Mouse (Mus musculus) forebrain, embryonic 12.5 days (tissue): ENCODE measurements at regions not wholly inside any gene's neighbourhood (a gene's known extent, or its start where the extent isn't known, plus 50 kb on each side); places are given as distances from the start of the nearest gene placed in this dataset.

ENCODE experiments used
- ATAC-seq: fragments of 200-750 bp; cut with Nextera tagmentation; 2 replicates; pipeline ENCODE4 v1.8.0; 2017; ENCODE audit warnings: moderate TSS enrichment; ENCODE audit not compliant: low FRiP score
- H3K27ac ChIP-seq: fragments of 300-500 bp; sonication (generic); 2 replicates; pipeline ENCODE4 v1.5.1; 2016; ENCODE audit warnings: mild to moderate bottlenecking
- H3K27me3 ChIP-seq: fragments of 300-500 bp; sonication (generic); 2 replicates; pipeline ENCODE4 v1.6.1; 2016; ENCODE audit warnings: mild to moderate bottlenecking
- H3K36me3 ChIP-seq: fragments of 300-500 bp; sonication (generic); replicated peaks from 2 replicates; pipeline ENCODE4 v1.6.1; 2016; ENCODE audit warnings: mild to moderate bottlenecking
- H3K4me1 ChIP-seq: fragments of 300-500 bp; sonication (generic); 2 replicates; pipeline ENCODE4 v1.6.1; 2016
- H3K4me2 ChIP-seq: fragments of 300-500 bp; sonication (generic); 2 replicates; pipeline ENCODE4 v1.6.1; 2016; ENCODE audit warnings: mild to moderate bottlenecking, moderate library complexity
- H3K4me3 ChIP-seq: fragments of 300-500 bp; sonication (generic); replicated peaks from 2 replicates; pipeline ENCODE4 v1.5.1; 2016; ENCODE audit warnings: mild to moderate bottlenecking
- H3K9ac ChIP-seq: fragments of 300-500 bp; sonication (generic); 2 replicates; pipeline ENCODE4 v1.6.1; 2016; ENCODE audit warnings: mild to moderate bottlenecking
- H3K9me3 ChIP-seq: fragments of 300-500 bp; sonication (generic); 2 replicates; pipeline ENCODE4 v1.6.1; 2016
- WGBS: fragments of 180-500 bp; shearing (Covaris S2); methylation state at CpG from one replicate; pipeline ENCODE4 v1.1.7; 2016; 5-methylcytosine and 5-hydroxymethylcytosine counted together

DNA sequence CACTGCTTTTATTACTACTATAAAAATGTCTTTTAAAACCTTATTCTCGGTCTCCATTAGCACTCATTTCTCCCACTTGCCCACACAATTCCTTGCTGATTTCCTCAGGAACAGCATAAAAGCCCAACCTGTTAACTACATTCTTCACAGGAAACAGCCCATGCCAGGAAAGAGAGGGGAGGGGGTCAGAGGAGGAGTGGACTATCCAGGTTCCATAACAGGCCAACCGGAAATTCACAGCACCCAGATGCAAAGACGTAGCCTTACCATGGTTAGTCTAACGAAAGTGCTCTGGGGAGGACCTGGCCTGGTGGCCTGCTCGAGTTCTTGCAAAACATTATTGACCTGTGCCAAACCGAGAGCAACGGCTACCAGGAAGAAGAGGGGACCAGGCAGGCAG is 94.3 kb downstream of the Zfp706 start:
- H3K9ac ChIP-seq = no peak overlapping the region
- ATAC-seq = no peak
- H3K36me3 ChIP-seq = no peaks in the 10 kb centered on the region
- no peak overlapping the region for H3K27ac ChIP-seq
- H3K4me1 ChIP-seq = no peaks in the 10 kb centered on the region; the same call in 1 of the 2 replicates
- no peak overlapping the region for H3K4me2 ChIP-seq
- H3K27me3 ChIP-seq = no peaks in the 10 kb centered on the region
- no peaks in the 10 kb centered on the region for H3K9me3 ChIP-seq
- 95% methylated on average over 7 of the region's 7 CpGs for WGBS
- no peak overlapping the region for H3K4me3 ChIP-seq

DNA sequence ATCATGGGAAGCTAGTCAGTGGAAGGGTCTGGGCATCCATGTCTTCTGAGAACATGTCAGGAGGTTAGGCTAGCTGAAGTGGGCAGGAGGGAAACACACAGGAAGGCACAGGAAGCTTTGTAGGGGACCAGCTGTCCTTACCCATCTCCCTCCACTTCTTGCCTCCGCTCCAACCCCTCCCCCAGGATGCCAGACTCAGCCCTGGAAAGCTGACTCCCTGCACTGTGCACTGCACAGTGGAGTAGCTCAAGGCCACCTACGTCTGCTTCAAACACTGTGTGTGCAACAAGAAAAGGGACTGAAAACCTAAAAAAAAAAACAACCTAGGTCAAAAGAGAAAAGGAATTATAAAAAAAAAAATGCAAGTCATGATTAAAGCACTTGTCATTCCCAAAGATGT is 97.3 kb downstream of the Zfp706 start:
- Histone ChIP-seq H3K9ac (no peak overlapping the region), H3K27ac (no peak overlapping the region), H3K4me1 (no peaks in the 10 kb centered on the region), H3K27me3 (no peaks in the 10 kb centered on the region), H3K9me3 (no peaks in the 10 kb centered on the region), H3K4me2 (no peak overlapping the region), H3K4me3 (no peak overlapping the region), H3K36me3 (no peaks in the 10 kb centered on the region)
- WGBS = 73% methylated on average over 2 of the region's 2 CpGs
- ATAC-seq = no peak

DNA sequence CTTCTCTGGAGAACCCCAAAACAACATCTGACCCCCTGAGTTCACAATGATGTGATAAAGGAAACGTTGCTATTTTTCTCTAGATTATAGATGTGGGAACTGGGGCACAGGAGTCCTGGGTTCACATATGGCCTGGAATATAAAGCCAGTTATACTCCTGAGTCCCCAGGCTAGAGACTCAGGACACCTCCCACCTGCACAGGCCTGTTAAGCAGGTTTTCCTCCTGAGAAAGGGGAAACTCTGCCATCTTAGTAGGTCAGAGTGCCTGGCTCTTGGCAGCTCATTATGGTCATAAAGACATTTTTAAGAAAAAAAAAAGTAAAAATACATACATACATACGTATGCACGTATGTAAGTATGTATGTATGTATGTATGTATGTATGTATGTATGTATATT is 98.1 kb downstream of the Zfp706 start:
- ATAC-seq = no peak
- Histone ChIP-seq H3K9me3 (no peaks in the 10 kb centered on the region), H3K4me2 (no peak overlapping the region), H3K36me3 (no peaks in the 10 kb centered on the region), H3K27me3 (no peaks in the 10 kb centered on the region), H3K4me3 (no peak overlapping the region), H3K4me1 (no peaks in the 10 kb centered on the region), H3K27ac (no peak overlapping the region), H3K9ac (no peak overlapping the region)
- WGBS = 86% methylated on average over 3 of the region's 3 CpGs

DNA sequence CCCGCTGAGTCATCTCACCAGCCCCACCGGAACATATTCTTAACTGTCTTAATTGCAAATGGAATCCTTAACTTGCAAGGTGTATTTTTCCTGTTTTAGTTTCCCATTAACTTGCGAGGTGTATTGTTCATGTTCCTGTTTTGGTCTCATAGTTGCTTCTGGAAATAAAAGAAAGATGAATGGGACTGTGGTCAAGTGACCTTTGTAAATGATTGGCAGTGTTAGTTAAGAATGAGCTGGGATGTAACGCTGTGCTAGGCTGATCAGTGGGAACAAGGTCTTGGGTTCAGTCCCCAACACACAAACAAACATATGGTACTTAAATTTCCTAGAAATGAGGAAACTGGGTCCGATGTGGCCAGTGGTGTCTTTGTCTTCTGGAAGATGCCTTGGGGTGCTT is 100.8 kb downstream of the Zfp706 start:
- WGBS = 87% methylated on average over 5 of the region's 5 CpGs
- no peaks in the 10 kb centered on the region for H3K9me3 ChIP-seq
- H3K4me1 ChIP-seq = peaks cover 11% of the 10 kb centered on the region

DNA sequence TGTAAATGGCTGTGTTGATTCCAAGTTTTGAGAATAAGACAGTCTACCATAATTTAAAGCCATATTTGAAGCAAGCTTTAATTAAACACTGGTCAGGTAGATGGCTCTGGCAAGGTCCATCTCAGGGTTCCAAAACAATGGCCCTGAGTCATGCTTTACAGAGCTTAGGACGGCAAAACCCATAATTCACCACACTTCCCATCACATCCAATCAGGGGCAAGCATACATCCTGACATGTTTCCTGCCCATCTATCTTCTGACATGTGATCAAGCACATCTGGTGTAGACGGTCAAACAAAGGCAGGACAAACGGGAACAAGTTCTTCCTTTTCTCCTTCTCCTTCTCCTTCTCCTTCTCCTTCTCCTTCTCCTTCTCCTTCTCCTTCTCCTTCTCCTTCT is 101.5 kb downstream of the Zfp706 start:
- no peak for ATAC-seq
- Histone ChIP-seq H3K4me3 (no peak overlapping the region), H3K9ac (no peak overlapping the region), H3K27ac (no peak overlapping the region), H3K36me3 (no peaks in the 10 kb centered on the region), H3K9me3 (no peaks in the 10 kb centered on the region), H3K4me1 (peaks cover 19% of the 10 kb centered on the region), H3K4me2 (no peak overlapping the region), H3K27me3 (no peaks in the 10 kb centered on the region)
- WGBS = 85% methylated on average over 3 of the region's 3 CpGs

More for the DNA sequence above, 100.8 kb downstream of the Zfp706 start:
- Histone ChIP-seq H3K9ac (no peak overlapping the region), H3K4me2 (no peak overlapping the region), H3K4me3 (no peak overlapping the region), H3K27me3 (no peaks in the 10 kb centered on the region), H3K36me3 (no peaks in the 10 kb centered on the region), H3K27ac (no peak overlapping the region)
- ATAC-seq = no peak

DNA sequence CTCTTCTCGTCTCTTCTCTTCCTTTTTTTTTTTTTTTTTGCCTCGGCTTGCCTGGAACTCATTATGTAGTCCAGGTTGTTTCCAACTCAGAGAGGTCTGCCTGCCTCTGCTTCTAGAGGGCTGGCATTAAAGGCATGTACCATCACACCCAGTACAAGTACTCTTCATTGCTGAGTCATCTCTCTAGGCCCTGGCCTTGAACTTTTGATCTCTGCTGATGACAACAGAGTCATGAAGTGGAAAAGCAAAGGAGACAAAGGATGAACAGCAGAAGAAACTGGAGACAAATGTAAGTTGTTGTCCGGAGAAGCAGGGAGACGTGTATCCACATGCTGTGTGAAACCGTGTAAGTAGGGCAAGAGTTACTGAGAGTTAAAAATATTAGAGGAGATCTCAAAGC is 103.7 kb downstream of the Zfp706 start:
- WGBS = 76% methylated on average over 5 of the region's 5 CpGs
- H3K27me3 ChIP-seq = no peaks in the 10 kb centered on the region

DNA sequence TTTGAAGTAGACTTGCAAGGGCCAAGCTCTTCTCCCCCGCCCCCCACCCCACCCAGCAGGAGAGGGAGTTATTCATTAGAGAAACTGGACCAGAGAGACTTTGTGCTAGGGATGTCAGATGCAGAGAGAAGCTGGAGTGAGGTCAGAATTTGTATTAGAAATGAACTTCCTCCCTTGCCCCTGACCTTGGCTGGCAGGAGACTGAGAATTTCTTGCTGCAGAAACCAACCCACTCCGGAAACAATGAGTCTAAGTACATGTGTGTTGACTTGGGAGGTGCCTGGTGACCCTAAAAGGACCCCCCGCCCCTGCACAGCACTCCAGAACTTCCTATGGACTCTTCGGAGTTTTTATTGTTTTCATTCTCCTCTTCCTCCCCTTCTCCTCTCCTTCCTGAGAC is 104.3 kb downstream of the Zfp706 start:
- Histone ChIP-seq H3K4me2 (no peak overlapping the region), H3K27ac (no peak overlapping the region), H3K36me3 (no peaks in the 10 kb centered on the region), H3K9me3 (no peaks in the 10 kb centered on the region), H3K27me3 (no peaks in the 10 kb centered on the region), H3K4me1 (peaks cover 23% of the 10 kb centered on the region), H3K9ac (no peak overlapping the region), H3K4me3 (no peak overlapping the region)
- no peak for ATAC-seq
- WGBS = 71% methylated on average over 4 of the region's 4 CpGs

More for the DNA sequence above, 103.7 kb downstream of the Zfp706 start:
- Histone ChIP-seq H3K9me3 (no peaks in the 10 kb centered on the region), H3K4me2 (no peak overlapping the region), H3K4me1 (peaks cover 23% of the 10 kb centered on the region), H3K9ac (no peak overlapping the region), H3K27ac (no peak overlapping the region), H3K4me3 (no peak overlapping the region), H3K36me3 (no peaks in the 10 kb centered on the region)
- ATAC-seq = no peak

DNA sequence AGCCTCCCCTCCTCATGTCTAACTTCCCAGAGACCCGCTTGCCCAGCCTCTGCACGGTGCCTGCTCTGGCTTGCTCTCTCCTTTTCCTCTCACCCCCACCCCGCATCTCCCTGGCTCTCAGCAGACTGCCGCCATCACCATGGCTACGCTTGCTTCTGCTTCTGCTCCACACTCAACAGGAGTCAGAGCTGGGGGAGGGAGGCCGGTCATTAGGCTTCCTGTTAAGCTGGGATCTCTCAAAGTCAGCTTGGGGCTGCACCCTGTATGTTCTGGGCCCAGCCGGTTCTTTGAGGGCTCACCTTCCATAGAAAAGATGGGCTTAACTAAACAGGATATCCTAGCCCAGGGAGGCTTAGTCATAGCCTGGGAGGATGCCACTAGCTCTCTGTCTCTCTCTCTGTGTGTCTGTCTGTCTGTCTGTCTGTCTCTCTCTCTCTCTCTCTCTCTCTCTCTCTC is 105.7 kb downstream of the Zfp706 start:
- Histone ChIP-seq H3K9ac (no peak overlapping the region), H3K9me3 (no peaks in the 10 kb centered on the region), H3K4me1 (peaks cover 23% of the 10 kb centered on the region), H3K36me3 (no peaks in the 10 kb centered on the region), H3K27me3 (no peaks in the 10 kb centered on the region), H3K4me2 (peak overlapping the region; percentile 10), H3K4me3 (no peak overlapping the region), H3K27ac (no peak overlapping the region)
- ATAC-seq = peak; percentile 92
- 8% methylated on average over 7 of the region's 7 CpGs for WGBS

DNA sequence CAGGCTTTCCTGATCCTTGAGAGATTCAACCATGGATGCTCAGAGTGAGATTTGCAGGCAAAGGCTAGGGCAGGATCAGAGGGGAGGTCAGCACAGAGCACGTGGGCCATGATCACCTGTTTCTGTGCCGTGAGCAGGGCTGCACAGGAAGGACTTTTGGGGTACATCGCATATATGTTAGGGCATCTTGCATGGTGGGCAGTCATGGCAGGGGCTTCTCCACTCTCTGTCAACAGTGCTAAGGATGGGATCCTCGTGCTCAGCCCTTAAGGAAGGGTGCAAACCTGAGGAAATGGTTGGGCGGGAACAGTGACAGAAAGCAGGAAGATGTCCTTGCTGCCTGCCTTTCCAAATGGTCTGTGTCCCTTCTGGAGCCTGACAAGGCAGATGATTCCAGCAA is 106.2 kb downstream of the Zfp706 start:
- Histone ChIP-seq H3K27ac (no peak overlapping the region), H3K9ac (no peak overlapping the region), H3K4me1 (peaks cover 23% of the 10 kb centered on the region), H3K36me3 (no peaks in the 10 kb centered on the region), H3K4me2 (peak overlapping the region; percentile 10), H3K27me3 (no peaks in the 10 kb centered on the region), H3K9me3 (no peaks in the 10 kb centered on the region), H3K4me3 (no peak overlapping the region)
- WGBS = 66% methylated on average over 5 of the region's 5 CpGs
- ATAC-seq = peak; percentile 40

DNA sequence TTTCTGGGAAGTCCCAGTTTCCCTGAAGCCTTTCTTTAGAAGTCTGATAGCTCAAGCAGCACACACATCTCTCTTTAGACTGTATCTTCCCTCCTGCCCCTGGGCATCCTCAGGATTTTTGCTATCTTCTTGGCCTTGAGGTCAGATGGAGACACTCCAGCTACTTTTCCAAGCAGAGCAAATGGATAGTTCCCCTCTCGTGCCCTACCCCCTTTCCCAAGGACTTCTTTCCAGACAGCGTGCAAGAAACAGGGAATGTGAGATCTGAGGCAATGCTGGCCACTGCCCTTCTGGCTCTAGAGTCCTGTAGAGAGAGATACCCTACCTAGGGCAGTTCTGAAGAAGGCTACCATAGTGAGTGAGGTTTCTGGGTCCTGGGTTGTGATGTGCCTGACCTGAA is 106.6 kb downstream of the Zfp706 start:
- Histone ChIP-seq H3K27ac (no peak overlapping the region), H3K4me1 (peaks cover 23% of the 10 kb centered on the region), H3K9ac (no peak overlapping the region), H3K27me3 (no peaks in the 10 kb centered on the region), H3K9me3 (no peaks in the 10 kb centered on the region), H3K4me2 (no peak overlapping the region), H3K36me3 (no peaks in the 10 kb centered on the region), H3K4me3 (no peak overlapping the region)
- 71% methylated on average over 2 of the region's 2 CpGs for WGBS
- ATAC-seq = peak; percentile 5; the same call in 1 of the 2 replicates

DNA sequence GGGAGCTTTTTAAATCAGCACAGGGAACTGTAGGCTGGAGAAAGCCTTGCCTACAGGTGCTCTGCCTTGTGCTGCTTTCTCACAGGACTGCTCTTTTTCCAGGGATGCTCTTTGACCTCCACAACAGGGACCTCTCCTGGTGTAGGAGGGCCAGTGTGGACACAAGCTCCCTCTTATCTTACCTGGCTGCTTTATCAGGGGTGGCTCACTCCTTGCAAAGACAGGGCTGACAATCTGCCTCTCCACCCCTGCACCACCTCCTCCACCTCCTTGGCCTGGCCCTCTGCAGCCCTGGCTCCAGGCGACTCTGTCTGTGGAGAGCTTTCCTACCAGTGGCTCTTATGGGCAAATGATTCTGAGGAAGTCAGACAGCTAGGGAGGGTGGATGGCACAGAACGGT is 107.7 kb downstream of the Zfp706 start:
- H3K9me3 ChIP-seq = no peaks in the 10 kb centered on the region
- peaks cover 23% of the 10 kb centered on the region for H3K4me1 ChIP-seq
- no peaks in the 10 kb centered on the region for H3K36me3 ChIP-seq
- 77% methylated on average over 2 of the region's 2 CpGs for WGBS
- H3K27ac ChIP-seq = no peak overlapping the region
- H3K4me3 ChIP-seq = no peak overlapping the region
- no peak overlapping the region for H3K4me2 ChIP-seq
- no peaks in the 10 kb centered on the region for H3K27me3 ChIP-seq
- H3K9ac ChIP-seq = no peak overlapping the region
- no peak for ATAC-seq

DNA sequence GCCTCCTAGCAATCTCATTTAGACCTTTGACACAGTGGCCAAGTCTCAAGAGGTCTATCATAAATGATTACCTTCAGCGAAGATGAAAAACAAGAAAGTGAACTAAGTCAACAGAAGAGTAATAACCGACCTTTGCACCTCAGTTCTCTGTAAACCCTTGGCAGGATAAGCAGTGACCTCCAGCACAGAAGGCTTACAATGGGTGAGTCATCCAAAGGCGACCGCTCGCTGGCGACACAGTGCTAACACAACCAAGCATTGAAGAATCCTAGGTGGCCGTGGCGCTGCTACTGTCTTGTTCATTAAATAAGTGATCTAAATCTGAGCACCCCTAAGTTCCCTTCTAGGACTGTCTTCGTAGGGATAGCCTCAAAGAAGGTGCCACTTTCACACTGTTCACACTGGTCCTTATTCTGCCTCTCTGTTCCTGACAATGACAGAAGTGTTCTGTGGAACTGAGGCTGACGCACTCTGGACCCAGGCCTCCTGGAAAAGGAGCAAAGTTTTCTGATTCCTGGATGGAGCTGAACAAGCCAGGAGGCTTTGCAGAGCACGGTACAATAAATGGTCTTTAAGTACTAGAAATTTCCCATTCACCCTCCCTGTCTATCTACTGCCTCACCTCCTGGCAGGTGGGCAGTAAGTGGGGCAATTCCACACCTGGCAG is 108.6 kb downstream of the Zfp706 start:
- Histone ChIP-seq H3K4me3 (no peak overlapping the region), H3K9ac (no peak overlapping the region), H3K27ac (no peak overlapping the region), H3K27me3 (no peaks in the 10 kb centered on the region), H3K4me1 (peaks cover 23% of the 10 kb centered on the region), H3K4me2 (no peak overlapping the region), H3K36me3 (no peaks in the 10 kb centered on the region), H3K9me3 (no peaks in the 10 kb centered on the region)
- ATAC-seq = no peak
- WGBS = 88% methylated on average over 11 of the region's 11 CpGs

DNA sequence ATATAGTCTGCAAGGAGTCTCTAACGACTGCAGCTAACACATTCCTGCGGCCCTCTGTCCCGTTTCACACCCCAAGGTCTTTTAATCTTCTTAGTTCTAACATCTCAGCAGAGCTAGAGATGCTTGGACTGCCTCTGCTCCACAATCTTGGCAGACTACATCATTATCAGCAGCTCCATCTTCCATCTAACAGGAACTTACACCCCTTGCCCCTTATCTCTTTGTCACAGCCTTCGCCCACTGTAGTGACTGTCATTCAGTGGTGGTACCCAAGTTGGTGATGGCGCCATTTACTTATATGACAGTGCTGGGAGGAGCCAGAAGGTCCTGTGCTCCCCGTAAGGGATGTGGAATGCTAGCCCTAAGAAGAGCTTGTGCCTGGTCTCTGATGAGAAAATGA is 109.2 kb downstream of the Zfp706 start:
- no peak overlapping the region for H3K4me3 ChIP-seq
- 89% methylated on average over 6 of the region's 6 CpGs for WGBS
- no peaks in the 10 kb centered on the region for H3K9me3 ChIP-seq
- peaks cover 26% of the 10 kb centered on the region for H3K4me1 ChIP-seq
- H3K27ac ChIP-seq = no peak overlapping the region
- H3K36me3 ChIP-seq = no peaks in the 10 kb centered on the region
- H3K27me3 ChIP-seq = 0 out of 2 replicates have a peak, but pooled peaks cover 3% of the 10 kb centered on the region
- no peak for ATAC-seq
- H3K9ac ChIP-seq = no peak overlapping the region
- H3K4me2 ChIP-seq = no peak overlapping the region
